Mouse (Mus musculus): ENCODE data around the gene Gm49378. TPM values are rescaled to one million over a fixed set of nuclear protein-coding genes. Genes with fewer than 3 reads are reported as not detected.
A peak's percentile ranks its signal among the peaks of the same experiment; 100 is the strongest.

Gene Gm49378
- polyA plus RNA-seq (2015; fragmentation: Nextera tagmentation; extraction: Ambion mirVana) = 1.9 and 3.0 TPM in 2 replicates

- WGBS = 92% methylated on average over 9 of the region's 9 CpGs
- Histone ChIP-seq H3K27ac (replicated peaks) (no peak within 1 kb of the TSS), H3K9ac (no peak within 1 kb of the TSS), H3K27me3 (no peaks in the 10 kb centered on the region), H3K4me3 (no peak within 1 kb of the TSS), H3K4me2 (no peak within 1 kb of the TSS), H3K36me3 (peaks cover 68% of the 10 kb centered on the region), H3K4me1 (replicated peaks) (peaks cover 33% of the 10 kb centered on the region), H3K9me3 (no peaks in the 10 kb centered on the region)
- ATAC-seq (ENCODE audit: low read depth) = no peak
Observed at GRCm38 (mm10) chr14:55637795-55638194, at the start of gene Gm49378. Gene Gm49378 (minus strand): TSS chr14:55637895.

- Histone ChIP-seq H3K4me3 (peak overlapping the region; percentile 81), H3K9me3 (no peaks in the 10 kb centered on the region), H3K27ac (replicated peaks) (peak overlapping the region; percentile 79; the same call in 1 of the 2 replicates), H3K9ac (peak overlapping the region; percentile 61), H3K4me1 (replicated peaks) (peaks cover 14% of the 10 kb centered on the region), H3K36me3 (peaks cover 31% of the 10 kb centered on the region), H3K4me2 (peak overlapping the region; percentile 92), H3K27me3 (no peaks in the 10 kb centered on the region)
- WGBS = 24% methylated on average over 3 of the region's 3 CpGs
- peak; percentile 40; the same call in 1 of the 2 replicates for ATAC-seq (ENCODE audit: low read depth)
Observed at GRCm38 (mm10) chr14:55682118-55682493, 44.4 kb upstream of the Gm49378 start.

GRCm38 (mm10) chr14:55681160-55682117, 43.7 kb upstream of the Gm49378 start, which contains the start of gene Tinf2:
Gene Tinf2 (minus strand): TSS chr14:55681820.
- ATAC-seq (ENCODE audit: low read depth) = peak; percentile 99

GRCm38 (mm10) chr14:55677615-55678014, 39.9 kb upstream of the Gm49378 start:
- WGBS = 88% methylated on average over 4 of the region's 4 CpGs
- H3K27ac ChIP-seq (replicated peaks) = no peak overlapping the region
- H3K9me3 ChIP-seq = no peaks in the 10 kb centered on the region
- no peak overlapping the region for H3K9ac ChIP-seq
- peaks cover 52% of the 10 kb centered on the region for H3K36me3 ChIP-seq
- no peak for ATAC-seq (ENCODE audit: low read depth)
- no peak overlapping the region for H3K4me2 ChIP-seq
- no peaks in the 10 kb centered on the region for H3K27me3 ChIP-seq
- H3K4me1 ChIP-seq (replicated peaks) = peaks cover 19% of the 10 kb centered on the region
- H3K4me3 ChIP-seq = no peak overlapping the region

More at GRCm38 (mm10) chr14:55681160-55682117, 43.7 kb upstream of the Gm49378 start, which contains the start of gene Tinf2:
- peaks cover 38% of the 10 kb centered on the region for H3K36me3 ChIP-seq
- under 1% methylated on average over 66 of the region's 66 CpGs for WGBS
- H3K27ac ChIP-seq (replicated peaks) = peak within 1 kb of the TSS; percentile 79
- peak within 1 kb of the TSS; percentile 81 for H3K4me3 ChIP-seq
- H3K9me3 ChIP-seq = no peaks in the 10 kb centered on the region
- no peaks in the 10 kb centered on the region for H3K27me3 ChIP-seq
- H3K4me1 ChIP-seq (replicated peaks) = peaks cover 14% of the 10 kb centered on the region
- H3K4me2 ChIP-seq = peak within 1 kb of the TSS; percentile 92
- H3K9ac ChIP-seq = peak within 1 kb of the TSS; percentile 78

- ATAC-seq (ENCODE audit: low read depth) = no peak
- Histone ChIP-seq H3K9ac (peak overlapping the region; percentile 83), H3K4me3 (peak overlapping the region; percentile 72), H3K4me1 (replicated peaks) (peaks cover 31% of the 10 kb centered on the region), H3K4me2 (peak overlapping the region; percentile 77), H3K9me3 (no peaks in the 10 kb centered on the region), H3K27me3 (no peaks in the 10 kb centered on the region), H3K27ac (replicated peaks) (no peak overlapping the region), H3K36me3 (peaks cover 36% of the 10 kb centered on the region)
- 82% methylated on average over 7 of the region's 7 CpGs for WGBS
Observed at GRCm38 (mm10) chr14:55672741-55673060, 35.0 kb upstream of the Gm49378 start.

- Histone ChIP-seq H3K27ac (replicated peaks) (peak within 1 kb of the TSS; percentile 87), H3K4me3 (peak within 1 kb of the TSS; percentile 72), H3K4me2 (peak within 1 kb of the TSS; percentile 77), H3K4me1 (replicated peaks) (peaks cover 31% of the 10 kb centered on the region), H3K27me3 (no peaks in the 10 kb centered on the region), H3K36me3 (peaks cover 30% of the 10 kb centered on the region), H3K9ac (peak within 1 kb of the TSS; percentile 83), H3K9me3 (no peaks in the 10 kb centered on the region)
- ATAC-seq (ENCODE audit: low read depth) = peak; percentile 98
- 1% methylated on average over 38 of the region's 38 CpGs for WGBS
Observed at GRCm38 (mm10) chr14:55671833-55672740, 34.4 kb upstream of the Gm49378 start, which contains the start of the genes Gmpr2 and Nedd8. Gene Gmpr2 (plus strand): TSS chr14:55671941. Gene Nedd8 (minus strand): TSS chr14:55672124.

- peak; percentile 72 for ATAC-seq (ENCODE audit: low read depth)
- Histone ChIP-seq H3K4me1 (replicated peaks) (peaks cover 31% of the 10 kb centered on the region), H3K36me3 (peaks cover 29% of the 10 kb centered on the region), H3K27me3 (no peaks in the 10 kb centered on the region), H3K27ac (replicated peaks) (peak overlapping the region; percentile 87), H3K4me3 (peak overlapping the region; percentile 72), H3K9ac (peak overlapping the region; percentile 83), H3K4me2 (peak overlapping the region; percentile 77), H3K9me3 (no peaks in the 10 kb centered on the region)
- WGBS = 1% methylated on average over 12 of the region's 12 CpGs
Observed at GRCm38 (mm10) chr14:55671486-55671832, 33.8 kb upstream of the Gm49378 start.

- Histone ChIP-seq H3K27me3 (no peaks in the 10 kb centered on the region), H3K9me3 (no peaks in the 10 kb centered on the region), H3K9ac (no peak overlapping the region), H3K4me3 (peak overlapping the region; percentile 71), H3K27ac (replicated peaks) (no peak overlapping the region), H3K4me2 (peak overlapping the region; percentile 68), H3K4me1 (replicated peaks) (peaks cover 16% of the 10 kb centered on the region), H3K36me3 (peaks cover 43% of the 10 kb centered on the region)
- WGBS = 48% methylated on average over 2 of the region's 2 CpGs
- ATAC-seq (ENCODE audit: low read depth) = peak; percentile 24; the same call in 1 of the 2 replicates
Observed at GRCm38 (mm10) chr14:55660636-55661035, 22.9 kb upstream of the Gm49378 start.

- Histone ChIP-seq H3K4me2 (peak within 1 kb of the TSS; percentile 68), H3K27ac (replicated peaks) (peak within 1 kb of the TSS; percentile 86), H3K9me3 (no peaks in the 10 kb centered on the region), H3K9ac (peak within 1 kb of the TSS; percentile 83), H3K4me1 (replicated peaks) (peaks cover 16% of the 10 kb centered on the region), H3K4me3 (peak within 1 kb of the TSS; percentile 71), H3K36me3 (peaks cover 43% of the 10 kb centered on the region), H3K27me3 (no peaks in the 10 kb centered on the region)
- peak; percentile 94 for ATAC-seq (ENCODE audit: low read depth)
- under 1% methylated on average over 39 of the region's 39 CpGs for WGBS
Observed at GRCm38 (mm10) chr14:55659960-55660573, 22.4 kb upstream of the Gm49378 start, which contains the start of gene Mdp1. Gene Mdp1 (minus strand): TSS chr14:55660508.

GRCm38 (mm10) chr14:55658011-55658410, 20.3 kb upstream of the Gm49378 start:
- Histone ChIP-seq H3K36me3 (peaks cover 35% of the 10 kb centered on the region), H3K4me1 (replicated peaks) (peaks cover 16% of the 10 kb centered on the region), H3K4me3 (no peak overlapping the region), H3K4me2 (no peak overlapping the region), H3K27ac (replicated peaks) (no peak overlapping the region), H3K9me3 (no peaks in the 10 kb centered on the region), H3K9ac (no peak overlapping the region), H3K27me3 (no peaks in the 10 kb centered on the region)
- ATAC-seq (ENCODE audit: low read depth) = no peak
- 96% methylated on average over 5 of the region's 5 CpGs for WGBS

GRCm38 (mm10) chr14:55656935-55657334, 19.2 kb upstream of the Gm49378 start:
- Histone ChIP-seq H3K36me3 (peaks cover 25% of the 10 kb centered on the region), H3K27ac (replicated peaks) (no peak overlapping the region), H3K4me2 (no peak overlapping the region), H3K9me3 (no peaks in the 10 kb centered on the region), H3K27me3 (no peaks in the 10 kb centered on the region), H3K9ac (no peak overlapping the region), H3K4me3 (no peak overlapping the region), H3K4me1 (replicated peaks) (peaks cover 16% of the 10 kb centered on the region)
- WGBS = 92% methylated on average over 3 of the region's 3 CpGs
- ATAC-seq (ENCODE audit: low read depth) = no peak

Data from neural tube, embryonic 13.5 days (tissue).